Mouse (Mus musculus): ENCODE results near the gene Nln.

- TF ChIP-seq MAFK (IDR thresholded peaks at IDR 0.05; ENCODE audit: insufficient read depth, low read depth, low read length) (no peak), HCFC1 (IDR thresholded peaks at IDR 0.05; ENCODE audit: borderline replicate concordance, insufficient read depth, low read length) (no peak), ZC3H11A (IDR thresholded peaks at IDR 0.05; ENCODE audit: borderline replicate concordance, low read depth, low read length) (no peak)
These were observed 46.3 kb upstream of the Nln start for GRCm38 (mm10) chr13:104155686-104156085.
